Mouse (Mus musculus) layer of hippocampus, adult 18-20 months (tissue): ENCODE results near the gene Cfb. TPM values are rescaled to one million over a fixed set of nuclear protein-coding genes. Genes with fewer than 3 reads are reported as not detected.
"Not testable (repeated sequence)": the region's sequence is repeated elsewhere in the genome, so short reads cannot be mapped to it uniquely, and the experiment has no call there.

Source experiments
- DNase-seq, 2 experiments: peaks; one replicate each; pipeline ENCODE4 v3.0.0; 2022; ENCODE audit warnings: low spot score in 2 of 2
- microRNA-seq, 2 experiments: library from miRNA; unstranded; fragments of <30 nt; microRNA quantifications; one replicate each; pipeline ENCODE4 v1.2.0; 2021
- total RNA-seq, 2 experiments: library from RNA; stranded (reverse); gene quantifications; 2 replicates each; pipeline ENCODE4 v1.2.3; 2021

The Cfb gene
- total RNA-seq, 2 experiments from 2014 or later: not detected

DNA sequence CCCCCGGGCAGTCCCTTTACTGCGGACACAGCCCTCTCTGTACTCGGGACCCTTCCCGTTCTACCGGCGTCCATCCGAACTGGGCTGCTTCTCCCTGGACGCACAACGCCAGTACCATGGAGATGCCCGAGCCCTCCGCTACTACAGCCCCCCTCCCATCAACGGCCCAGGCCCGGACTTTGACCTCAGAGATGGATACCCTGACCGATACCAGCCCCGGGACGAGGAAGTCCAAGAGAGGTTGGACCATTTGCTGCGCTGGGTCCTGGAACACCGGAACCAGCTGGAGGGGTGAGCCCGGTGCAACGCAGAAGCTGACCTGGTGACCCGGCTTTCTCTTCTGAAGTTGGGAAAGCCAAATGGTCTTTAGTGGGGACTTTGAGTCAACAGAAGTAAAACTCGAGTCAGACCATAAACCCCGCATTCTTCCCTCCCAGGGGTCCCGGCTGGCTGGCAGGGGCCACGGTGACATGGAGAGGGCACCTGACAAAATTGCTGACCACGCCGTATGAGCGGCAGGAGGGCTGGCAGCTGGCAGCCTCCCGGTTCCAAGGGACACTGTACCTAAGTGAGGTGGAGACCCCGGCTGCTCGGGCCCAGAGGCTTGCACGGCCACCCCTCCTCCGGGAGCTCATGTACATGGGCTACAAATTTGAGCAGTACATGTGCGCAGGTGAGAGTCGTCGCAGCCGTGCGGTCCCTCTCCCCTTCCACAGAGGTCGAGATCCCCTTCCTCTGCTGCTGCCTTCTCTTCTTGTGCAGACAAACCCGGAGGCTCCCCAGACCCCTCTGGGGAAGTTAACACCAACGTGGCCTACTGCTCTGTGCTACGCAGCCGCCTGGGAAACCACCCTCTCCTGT, 24.6 kb downstream of the Cfb start:
- DNase-seq: no peak

DNA sequence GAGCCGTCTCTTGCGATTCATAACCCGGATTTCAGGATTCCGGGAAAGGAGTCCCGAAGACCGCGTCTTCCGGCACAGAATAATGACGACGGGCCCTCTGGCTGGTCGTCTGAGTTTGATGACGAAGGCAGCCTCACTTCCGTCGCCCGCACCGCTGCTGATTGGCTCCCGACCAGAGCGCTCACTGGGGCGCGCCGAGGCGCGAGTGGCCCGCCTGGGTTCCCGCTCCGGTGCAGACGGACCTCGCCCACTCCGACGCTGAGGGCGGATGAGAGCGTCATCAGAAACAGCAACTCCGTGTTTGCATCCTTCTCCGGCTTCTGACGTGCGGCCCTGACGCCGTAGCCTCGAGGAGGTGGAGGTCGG, 25.5 kb downstream of the Cfb start, which contains the start of the genes Stk19 and Dxo:
Gene Stk19, minus strand, starts transcription at position 90 of the 366 bp plus-strand sequence.
Gene Dxo, plus strand, starts transcription at position 164 of the 366 bp plus-strand sequence.
- DNase-seq: peak; percentile 97 to 99

DNA sequence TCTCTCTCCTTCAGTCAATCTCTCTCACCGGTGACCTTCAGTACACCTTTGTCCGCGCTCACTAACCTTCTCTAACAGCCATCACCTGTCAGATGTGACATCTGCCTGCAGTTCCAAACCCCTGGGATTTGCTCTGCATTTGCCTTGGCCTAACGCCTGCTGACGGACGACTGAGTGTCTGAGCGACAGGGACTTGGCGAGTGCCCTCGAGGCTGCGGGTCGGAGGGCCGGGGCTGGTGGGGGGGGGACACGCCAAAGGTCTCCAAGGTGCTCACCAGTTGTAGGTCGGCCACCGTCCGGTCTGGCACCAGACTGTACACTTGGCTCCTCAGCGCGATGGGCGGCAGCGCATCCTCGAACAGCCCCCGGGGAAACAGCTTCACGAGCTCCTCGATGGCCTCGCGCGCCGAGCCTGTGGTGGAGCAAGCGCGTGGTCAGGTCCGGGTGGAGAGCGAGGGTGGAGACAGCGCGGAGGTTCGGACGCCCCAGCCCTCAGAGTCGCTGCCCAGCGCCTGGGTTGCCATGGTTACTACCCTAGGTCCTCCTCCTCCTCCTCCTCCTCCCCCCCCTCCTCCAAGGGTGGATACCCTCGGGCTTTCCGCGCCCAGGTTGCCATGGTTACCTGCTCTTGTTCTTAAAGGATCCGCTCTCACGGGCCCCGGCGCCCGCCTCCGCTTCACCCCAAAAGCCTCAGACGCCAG, 26.0 kb downstream of the Cfb start:
- DNase-seq: no peak

DNA sequence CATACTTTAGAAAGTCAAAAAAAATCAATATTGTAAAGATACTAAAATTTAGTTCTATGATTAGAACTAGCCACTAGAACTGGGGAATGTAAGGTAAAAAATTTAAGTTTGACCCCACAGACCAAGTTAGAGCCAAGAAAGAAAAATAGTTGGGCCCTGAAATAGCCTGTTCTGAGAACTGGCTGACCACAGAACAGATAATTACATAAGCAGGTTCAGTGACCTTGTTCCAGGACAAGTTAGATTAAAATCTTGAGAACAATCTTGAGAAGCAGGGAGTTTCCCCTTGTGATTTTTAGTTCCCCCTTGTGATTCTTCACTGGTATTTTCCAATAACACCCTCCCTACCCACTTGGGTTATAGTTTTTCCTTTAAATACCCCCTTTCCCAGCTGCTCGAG, 31.5 kb downstream of the Cfb start:
- not testable (repeated sequence) for DNase-seq

DNA sequence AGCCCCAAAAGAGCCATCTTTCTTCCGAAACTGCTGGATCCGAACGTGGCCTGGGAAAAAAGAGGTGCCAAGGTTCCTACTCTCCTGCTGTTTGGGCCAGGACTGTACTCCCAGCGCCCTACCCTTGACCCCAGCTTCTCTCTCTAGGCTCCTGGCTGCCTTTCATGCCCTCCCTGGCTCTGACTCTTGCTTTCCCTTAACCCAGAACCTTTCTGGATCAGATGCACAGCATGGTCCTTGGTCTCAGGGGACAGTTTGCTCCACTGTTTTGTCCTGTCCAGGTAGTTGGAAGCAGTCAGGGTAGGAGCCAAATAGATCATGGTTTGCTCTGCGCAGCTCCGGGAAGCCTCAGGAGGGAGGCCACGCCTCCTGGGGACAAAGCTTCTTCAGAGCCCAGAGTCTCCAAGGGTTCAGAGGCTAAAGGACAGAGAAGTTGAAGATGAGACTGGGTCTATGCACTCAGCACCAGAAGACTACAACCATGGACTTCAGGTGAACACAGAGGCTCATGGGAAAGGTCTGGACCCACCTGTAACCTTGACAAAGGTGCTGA, 47.4 kb downstream of the Cfb start:
- DNase-seq: no peak

DNA sequence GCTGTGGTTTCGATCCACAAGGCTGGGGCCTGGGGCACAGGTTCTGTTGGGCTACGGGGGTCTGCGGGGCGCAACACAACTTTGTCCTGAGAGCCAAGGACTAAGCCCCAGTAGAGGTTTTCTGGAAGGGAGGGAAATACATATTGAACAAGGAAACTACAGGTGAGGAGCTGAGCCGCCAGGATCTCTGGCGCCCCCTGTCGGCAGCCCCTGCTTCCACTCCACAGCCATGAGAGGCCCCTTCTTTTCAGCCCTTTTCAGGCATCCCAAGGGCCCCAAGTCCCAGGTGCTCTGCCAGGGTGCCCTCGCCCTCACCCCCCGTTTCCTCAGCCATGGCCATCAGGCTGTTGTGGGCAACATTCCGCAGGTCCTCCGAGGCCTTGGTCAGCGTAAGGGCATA, 48.6 kb downstream of the Cfb start:
- peak in 1 of 2 experiments; percentile 41 for DNase-seq

DNA sequence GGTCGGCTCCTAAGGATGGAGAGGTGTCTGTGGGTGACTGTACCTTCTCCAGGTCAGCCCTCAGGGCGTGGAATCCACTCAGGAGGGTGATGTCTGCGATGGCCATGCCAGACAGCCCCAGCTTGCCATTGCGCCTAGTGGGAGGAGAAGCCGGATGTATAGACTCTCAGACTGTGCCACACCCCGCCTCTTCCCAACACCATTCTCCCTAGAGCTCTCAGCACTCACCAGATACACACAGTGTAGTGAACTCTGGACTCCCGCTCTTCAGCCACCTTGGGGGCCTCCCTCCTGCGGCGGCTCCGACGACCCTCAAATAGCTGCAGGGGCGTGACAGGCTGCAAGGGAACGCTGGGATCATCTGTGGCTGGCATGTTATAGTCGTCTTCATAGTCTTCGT, 51.0 kb downstream of the Cfb start:
- DNase-seq: no peak

DNA sequence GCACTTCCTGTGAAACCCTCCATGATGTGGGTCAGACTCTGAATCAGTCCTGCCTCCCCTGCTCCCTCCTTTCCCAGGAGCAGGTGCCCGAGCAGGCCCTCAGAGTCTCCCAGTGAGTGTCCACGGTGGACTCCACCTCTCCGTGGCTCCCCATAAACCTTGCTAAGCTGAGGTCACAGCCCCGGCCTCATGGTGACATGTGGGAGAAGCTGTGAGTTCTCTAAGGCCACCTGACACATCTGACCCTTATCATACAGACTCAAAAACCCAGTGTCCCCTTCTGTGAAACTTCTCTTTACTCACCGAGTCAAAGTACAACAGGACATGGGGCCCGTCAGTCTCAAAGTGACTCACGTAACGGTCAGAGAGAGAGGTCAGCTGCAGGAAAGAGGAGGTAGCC, 51.5 kb downstream of the Cfb start:
- not testable (repeated sequence) for DNase-seq

DNA sequence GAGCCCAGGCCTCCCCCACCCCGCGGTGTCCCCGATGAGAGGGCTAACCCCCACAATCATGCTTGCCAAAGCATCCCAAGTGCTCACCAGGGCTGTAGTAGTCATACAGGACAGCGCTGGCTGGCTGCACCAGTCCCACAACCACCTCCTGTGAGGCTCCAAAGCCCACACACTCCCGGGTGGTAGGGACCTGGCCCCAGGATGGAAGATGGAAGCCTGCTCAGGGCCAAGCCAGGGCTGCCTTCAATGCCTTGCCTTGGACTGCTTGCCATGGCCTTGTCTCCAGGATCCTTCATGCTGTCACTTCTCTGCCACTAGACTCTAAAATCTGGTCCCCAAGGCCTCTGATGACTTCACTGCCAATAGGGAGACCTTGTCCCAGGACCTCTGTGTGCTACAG, 51.9 kb downstream of the Cfb start:
- not testable (repeated sequence) for DNase-seq

DNA sequence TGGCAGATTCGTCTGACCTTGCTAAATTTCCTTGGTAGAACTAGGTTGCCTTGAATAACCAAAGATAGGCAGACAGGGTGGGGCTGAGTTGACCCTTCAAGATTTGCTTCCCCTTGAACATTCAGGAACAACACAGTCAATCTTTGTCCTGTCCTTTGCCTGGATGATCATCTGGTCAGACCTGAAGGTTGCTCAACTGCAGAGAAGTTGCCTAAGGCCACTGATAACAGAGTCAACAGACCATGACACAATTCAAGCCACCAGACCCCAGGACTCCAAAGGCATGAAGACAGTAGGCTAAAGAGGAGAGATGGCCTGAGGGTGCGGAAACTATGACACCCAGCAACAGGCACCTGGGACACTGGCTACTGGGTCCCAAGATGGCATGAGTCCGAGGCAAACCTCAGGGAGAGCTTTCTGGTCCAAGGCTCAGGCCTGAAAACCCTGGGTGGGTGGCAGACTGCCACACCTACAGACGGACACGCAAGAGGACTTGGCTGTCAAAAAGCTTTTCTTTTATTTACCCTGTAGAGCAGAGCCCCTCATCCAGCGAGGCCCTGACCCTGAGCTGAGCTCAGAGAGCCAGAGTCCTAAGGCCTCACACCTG, 53.6 kb downstream of the Cfb start:
- no peak for DNase-seq

DNA sequence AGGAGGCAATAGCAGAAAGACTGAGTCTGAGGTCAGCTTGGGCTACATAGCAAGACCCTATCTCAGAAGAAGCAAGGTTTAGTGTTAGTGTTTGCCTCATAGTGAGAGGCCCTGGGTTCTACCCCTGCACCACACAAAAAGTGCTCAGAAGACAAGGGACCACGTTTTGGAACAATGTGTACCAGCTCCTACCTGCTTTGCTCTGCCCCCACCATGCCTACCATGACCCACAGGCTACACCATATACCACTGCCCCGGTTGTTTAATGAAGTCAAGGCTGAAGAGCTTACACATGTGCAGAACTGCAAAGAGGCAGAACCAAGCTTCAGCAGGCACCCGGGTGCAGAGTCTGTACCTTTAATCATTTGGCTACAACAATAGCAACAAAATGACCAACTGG, 55.1 kb downstream of the Cfb start:
- no peak for DNase-seq

Small RNA genes within 50 kb of the gene (microRNA-seq; reads per million reads assigned to microRNA genes)
- gene Mir6970 (0.49 to 2.0 reads per million in 2 experiments), gene Mir6971 (2.0 to 4.3 reads per million in 2 experiments), gene Mir6972 (0 reads per million in 2 experiments)

Other genes starting within 250 kb of the Cfb start
- gene Egfl8, start 246.5 kb downstream of the Cfb start, total RNA-seq: 1 to 10 TPM; 2.0 to 2.4 TPM
- gene Ppt2, start 234.0 kb downstream of the Cfb start, total RNA-seq: 10 to 100 TPM; 47.9 to 49.3 TPM
- gene Prrt1, start 233.0 kb downstream of the Cfb start, total RNA-seq: 100 to 1,000 TPM; 265 to 276 TPM
- gene Fkbpl, start 217.8 kb downstream of the Cfb start, total RNA-seq: 10 to 100 TPM; 16.6 to 18.0 TPM
- gene Atf6b, start 215.4 kb downstream of the Cfb start, total RNA-seq: 10 to 100 TPM; 83.4 to 95.0 TPM
- 10 to 100 TPM; 12.1 to 12.3 TPM for gene Tnxb, start 192.0 kb downstream of the Cfb start, total RNA-seq
- 10 to 100 TPM; 71.3 to 73.0 TPM for gene C4b, start 118.6 kb downstream of the Cfb start, total RNA-seq
- under 1 TPM in 1 of 2 experiments, not detected in 1; 0.30 TPM for gene Cyp21a1, start 58.0 kb downstream of the Cfb start, total RNA-seq
- 10 to 100 TPM; 50.8 to 53.8 TPM for gene Stk19, start 25.6 kb downstream of the Cfb start, total RNA-seq
- gene Dxo, start 25.5 kb downstream of the Cfb start, total RNA-seq: 10 to 100 TPM; 36.6 to 40.8 TPM
- gene Skiv2l, start 12.3 kb downstream of the Cfb start, total RNA-seq: 10 to 100 TPM; 70.1 to 74.2 TPM
- gene Nelfe, start 12.1 kb downstream of the Cfb start, total RNA-seq: 10 to 100 TPM; 34.1 to 39.6 TPM
- gene Zbtb12, start 17.0 kb upstream of the Cfb start, total RNA-seq: 1 to 10 TPM; 8.6 to 8.8 TPM
- under 1 TPM in 1 of 2 experiments, not detected in 1; 0.10 TPM for gene Gm20547, start 19.5 kb upstream of the Cfb start, total RNA-seq
- gene C2, start 35.7 kb upstream of the Cfb start, total RNA-seq: 1 to 10 TPM in 1 of 2 experiments, under 1 TPM in 1; 0.89 to 3.1 TPM
- gene Ehmt2, start 36.0 kb upstream of the Cfb start, total RNA-seq: 100 to 1,000 TPM; 186 to 193 TPM
- under 1 TPM in 1 of 2 experiments, not detected in 1; 0.43 TPM for gene Slc44a4, start 51.9 kb upstream of the Cfb start, total RNA-seq
- gene Neu1, start 68.7 kb upstream of the Cfb start, total RNA-seq: 10 to 100 TPM; 41.4 to 44.2 TPM
- gene Hspa1b, start 96.7 kb upstream of the Cfb start, total RNA-seq: 10 to 100 TPM; 27.5 to 37.5 TPM
- gene Gm20481, start 107.4 kb upstream of the Cfb start, total RNA-seq: not detected
- gene Hspa1a, start 109.6 kb upstream of the Cfb start, total RNA-seq: 10 to 100 TPM; 24.3 to 27.8 TPM
- under 1 TPM; 0.12 to 0.48 TPM for gene Hspa1l, start 110.2 kb upstream of the Cfb start, total RNA-seq
- gene Lsm2, start 119.3 kb upstream of the Cfb start, total RNA-seq: 10 to 100 TPM; 18.2 to 20.7 TPM
- 10 to 100 TPM; 46.6 to 50.4 TPM for gene Vars, start 138.5 kb upstream of the Cfb start, total RNA-seq
- under 1 TPM; 0.15 to 0.22 TPM for gene Vwa7, start 154.1 kb upstream of the Cfb start, total RNA-seq
- gene Sapcd1, start 165.5 kb upstream of the Cfb start, total RNA-seq: 1 to 10 TPM in 1 of 2 experiments, not detected in 1; 1.4 TPM
- 1 to 10 TPM; 1.5 to 1.6 TPM for gene Msh5, start 184.2 kb upstream of the Cfb start, total RNA-seq
- 1 to 10 TPM; 7.7 to 8.3 TPM for gene Clic1, start 187.4 kb upstream of the Cfb start, total RNA-seq
- 10 to 100 TPM in 1 of 2 experiments, 1 to 10 TPM in 1; 9.4 to 11.0 TPM for gene Ddah2, start 196.5 kb upstream of the Cfb start, total RNA-seq
- not detected for gene Ly6g6c, start 202.9 kb upstream of the Cfb start, total RNA-seq
- not detected for gene Mpig6b, start 203.7 kb upstream of the Cfb start, total RNA-seq
- 1 to 10 TPM; 3.6 to 5.0 TPM for gene Ly6g6e, start 214.4 kb upstream of the Cfb start, total RNA-seq
- 1 to 10 TPM in 1 of 2 experiments, under 1 TPM in 1; 0.87 to 2.0 TPM for gene Ly6g6d, start 215.5 kb upstream of the Cfb start, total RNA-seq
- gene Ly6g6f, start 223.1 kb upstream of the Cfb start, total RNA-seq: under 1 TPM; 0.57 to 0.58 TPM
- 100 to 1,000 TPM in 1 of 2 experiments, 10 to 100 TPM in 1; 97.6 to 103 TPM for gene Abhd16a, start 226.7 kb upstream of the Cfb start, total RNA-seq
- gene Ly6g5c, start 245.8 kb upstream of the Cfb start, total RNA-seq: not detected